Mouse (Mus musculus): ENCODE data around the gene Trhr2. TPM values are rescaled to one million over a fixed set of nuclear protein-coding genes. Genes with fewer than 3 reads are reported as not detected.

Trhr2 gene
- polyA plus RNA-seq, 1 experiment from 2014 or later: not detected

DNA sequence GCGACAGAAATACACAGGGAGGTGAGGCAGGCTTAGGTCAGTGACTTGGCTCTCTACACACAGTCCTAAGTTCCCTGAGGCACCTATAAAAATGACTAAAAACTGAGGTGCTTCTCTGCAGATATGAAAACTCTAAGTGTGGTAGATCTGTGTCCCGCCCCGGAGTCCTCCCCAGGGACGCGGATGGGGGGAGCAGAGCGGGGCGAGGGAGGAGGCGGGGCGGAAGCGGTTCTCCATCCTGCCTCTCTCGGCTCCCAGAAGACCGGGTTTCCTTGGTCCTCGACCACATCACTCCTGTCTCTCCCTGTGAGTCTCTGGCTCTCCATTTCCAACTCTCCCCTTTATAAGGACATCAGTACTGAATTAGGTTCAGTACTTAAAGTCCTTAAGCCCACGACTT lies 16.8 kb downstream of the Trhr2 start:
- ATAC-seq (ENCODE audit: low FRiP score, low TSS enrichment) (peak; percentile 22; the same call in 1 of the 2 replicates), DNase-seq (ENCODE audit: low spot score) (no peak)
- Histone ChIP-seq H3K9me3 (ENCODE audit: control insufficient read depth, low read length) (no peaks in the 10 kb centered on the region), H3K4me1 (replicated peaks; ENCODE audit: control insufficient read depth, insufficient read depth) (peaks cover 2% of the 10 kb centered on the region; the same call in 1 of the 2 replicates), H3K4me2 (replicated peaks; ENCODE audit: low read depth) (peak overlapping the region; percentile 51), H3K9ac (ENCODE audit: low read length) (0 out of 2 replicates have a peak overlapping the region, but pooled peaks have one; percentile 43), H3K36me3 (ENCODE audit: control insufficient read depth, insufficient read depth, low read length) (no peaks in the 10 kb centered on the region), H3K27me3 (ENCODE audit: control insufficient read depth, insufficient read depth, low read length) (no peaks in the 10 kb centered on the region), H3K4me3 (ENCODE audit: low read depth, low read length) (peak overlapping the region; percentile 25), H3K27ac (replicated peaks) (no peak overlapping the region)
- WGBS: 4% methylated on average over 13 of the region's 14 CpGs
- TF ChIP-seq CTCF (IDR thresholded peaks at IDR 0.05; ENCODE audit: low read depth): no peak
- TF ChIP-seq EP300 (optimal IDR thresholded peaks at IDR 0.05): no peak

DNA sequence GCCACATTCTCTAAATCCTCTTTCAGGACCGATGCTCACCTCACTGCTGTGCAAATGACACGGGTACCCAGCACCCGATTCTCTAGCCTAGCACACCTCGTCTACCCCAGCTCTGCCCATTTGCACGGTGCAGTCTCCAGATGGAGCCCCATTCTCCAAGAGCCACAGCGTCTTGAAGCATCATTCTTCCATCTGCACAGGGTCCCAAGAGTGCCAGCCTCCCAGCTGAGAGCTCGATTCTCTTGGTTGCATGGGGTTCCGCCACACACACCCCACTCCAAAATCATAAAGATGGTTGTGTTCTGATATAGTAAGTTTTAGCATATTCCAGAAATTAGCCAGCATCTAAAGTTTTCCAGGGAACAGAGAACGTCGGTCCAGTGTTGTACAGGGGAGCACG lies 17.2 kb downstream of the Trhr2 start:
- ATAC-seq (ENCODE audit: low FRiP score, low TSS enrichment) (no peak), DNase-seq (ENCODE audit: low spot score) (no peak)
- 7% methylated on average over 11 of the region's 11 CpGs for WGBS
- Histone ChIP-seq H3K4me1 (replicated peaks; ENCODE audit: control insufficient read depth, insufficient read depth) (peaks cover 2% of the 10 kb centered on the region; the same call in 1 of the 2 replicates), H3K27me3 (ENCODE audit: control insufficient read depth, insufficient read depth, low read length) (no peaks in the 10 kb centered on the region), H3K9ac (ENCODE audit: low read length) (no peak overlapping the region), H3K4me2 (replicated peaks; ENCODE audit: low read depth) (peak overlapping the region; percentile 51), H3K9me3 (ENCODE audit: control insufficient read depth, low read length) (no peaks in the 10 kb centered on the region), H3K36me3 (ENCODE audit: control insufficient read depth, insufficient read depth, low read length) (no peaks in the 10 kb centered on the region), H3K27ac (replicated peaks) (no peak overlapping the region), H3K4me3 (ENCODE audit: low read depth, low read length) (peak overlapping the region; percentile 25)
- TF ChIP-seq EP300 (optimal IDR thresholded peaks at IDR 0.05): no peak
- TF ChIP-seq CTCF (IDR thresholded peaks at IDR 0.05; ENCODE audit: low read depth): no peak

DNA sequence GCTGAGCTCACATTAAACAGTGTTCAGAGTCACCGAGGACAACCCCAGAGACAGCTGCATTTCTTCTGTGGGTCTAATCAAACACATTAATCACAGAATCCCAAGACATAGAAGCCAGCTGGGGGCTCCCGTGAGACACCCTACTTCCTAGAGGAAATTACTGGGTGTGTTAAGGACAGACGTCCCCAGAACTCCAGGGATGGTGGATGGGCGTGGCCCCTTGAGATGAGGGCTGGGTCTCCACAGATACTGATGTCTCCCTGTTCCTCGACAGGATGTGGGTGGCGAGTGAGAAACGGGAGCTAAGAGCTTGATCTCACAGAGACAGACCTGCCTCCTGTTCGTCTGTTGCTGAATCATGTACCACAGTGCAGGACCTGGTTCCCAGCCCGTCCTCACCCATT lies 17.7 kb downstream of the Trhr2 start:
- Histone ChIP-seq H3K27ac (replicated peaks) (no peak overlapping the region), H3K9me3 (ENCODE audit: control insufficient read depth, low read length) (no peaks in the 10 kb centered on the region), H3K27me3 (ENCODE audit: control insufficient read depth, insufficient read depth, low read length) (no peaks in the 10 kb centered on the region), H3K4me1 (replicated peaks; ENCODE audit: control insufficient read depth, insufficient read depth) (peaks cover 2% of the 10 kb centered on the region; the same call in 1 of the 2 replicates), H3K9ac (ENCODE audit: low read length) (no peak overlapping the region), H3K36me3 (ENCODE audit: control insufficient read depth, insufficient read depth, low read length) (no peaks in the 10 kb centered on the region), H3K4me3 (ENCODE audit: low read depth, low read length) (peak overlapping the region; percentile 6; the same call in 1 of the 2 replicates), H3K4me2 (replicated peaks; ENCODE audit: low read depth) (peak overlapping the region; percentile 51)
- DNase-seq (ENCODE audit: low spot score) (no peak), ATAC-seq (ENCODE audit: low FRiP score, low TSS enrichment) (no peak)
- WGBS: 4% methylated on average over 9 of the region's 9 CpGs
- TF ChIP-seq EP300 (optimal IDR thresholded peaks at IDR 0.05) (no peak), CTCF (IDR thresholded peaks at IDR 0.05; ENCODE audit: low read depth) (0 out of 2 replicates have a peak, but pooled peaks have one; percentile 10)

DNA sequence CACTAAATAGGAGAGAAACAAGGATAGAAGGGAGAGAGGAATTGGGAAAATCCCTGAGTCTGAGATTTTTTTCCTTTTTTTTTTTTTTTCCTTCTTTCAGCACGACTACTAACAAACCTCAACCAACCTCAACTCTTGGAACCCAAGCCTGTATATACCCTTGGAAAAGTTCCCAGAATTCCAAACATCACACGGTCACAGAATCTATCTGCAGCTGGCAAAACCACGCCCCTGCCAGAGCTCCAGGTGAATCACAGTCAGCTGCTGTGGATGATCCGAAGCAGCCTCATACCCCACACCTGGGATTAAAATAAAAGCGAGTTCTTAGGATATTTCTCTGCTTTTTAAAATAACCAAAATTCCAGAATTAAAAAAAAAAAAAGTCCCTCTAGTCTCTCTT lies 18.2 kb downstream of the Trhr2 start:
- no peak for TF ChIP-seq CTCF (IDR thresholded peaks at IDR 0.05; ENCODE audit: low read depth)
- Histone ChIP-seq H3K4me2 (replicated peaks; ENCODE audit: low read depth) (no peak overlapping the region), H3K9me3 (ENCODE audit: control insufficient read depth, low read length) (no peaks in the 10 kb centered on the region), H3K36me3 (ENCODE audit: control insufficient read depth, insufficient read depth, low read length) (no peaks in the 10 kb centered on the region), H3K27me3 (ENCODE audit: control insufficient read depth, insufficient read depth, low read length) (no peaks in the 10 kb centered on the region), H3K4me3 (ENCODE audit: low read depth, low read length) (no peak overlapping the region), H3K27ac (replicated peaks) (no peak overlapping the region), H3K9ac (ENCODE audit: low read length) (no peak overlapping the region), H3K4me1 (replicated peaks; ENCODE audit: control insufficient read depth, insufficient read depth) (peaks cover 2% of the 10 kb centered on the region; the same call in 1 of the 2 replicates)
- no peak for ATAC-seq (ENCODE audit: low FRiP score, low TSS enrichment)
- DNase-seq (ENCODE audit: low spot score): no peak
- WGBS: 18% methylated on average over 5 of the region's 5 CpGs

DNA sequence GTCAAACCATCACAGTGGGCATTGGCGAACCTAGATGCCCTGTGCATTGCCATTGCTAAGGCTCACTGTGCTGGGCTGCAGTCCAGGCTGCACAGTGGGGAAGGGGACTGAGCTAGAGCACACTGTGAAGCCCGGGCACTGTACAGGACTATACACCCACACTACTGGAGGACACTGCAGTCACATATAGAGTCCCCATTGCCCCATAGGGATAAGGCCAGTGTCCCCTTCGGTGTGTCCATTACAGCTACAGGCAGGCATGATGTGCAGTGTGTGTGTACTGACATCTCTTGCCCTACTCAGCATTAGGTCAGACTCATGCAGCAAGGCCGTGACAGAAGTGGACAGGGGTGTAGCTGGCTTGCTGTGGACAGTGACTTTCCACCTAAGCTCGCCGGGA lies 18.8 kb downstream of the Trhr2 start:
- H3K9me3 ChIP-seq (ENCODE audit: control insufficient read depth, low read length): no peaks in the 10 kb centered on the region
- no peaks in the 10 kb centered on the region for H3K36me3 ChIP-seq (ENCODE audit: control insufficient read depth, insufficient read depth, low read length)
- TF ChIP-seq EP300 (optimal IDR thresholded peaks at IDR 0.05) (no peak), CTCF (IDR thresholded peaks at IDR 0.05; ENCODE audit: low read depth) (no peak)
- ATAC-seq (ENCODE audit: low FRiP score, low TSS enrichment) (no peak), DNase-seq (ENCODE audit: low spot score) (no peak)
- peaks cover 2% of the 10 kb centered on the region; the same call in 1 of the 2 replicates for H3K4me1 ChIP-seq (replicated peaks; ENCODE audit: control insufficient read depth, insufficient read depth)
- H3K9ac ChIP-seq (ENCODE audit: low read length): no peak overlapping the region
- 69% methylated on average over 6 of the region's 6 CpGs for WGBS
- no peak overlapping the region for H3K4me2 ChIP-seq (replicated peaks; ENCODE audit: low read depth)
- no peak overlapping the region for H3K27ac ChIP-seq (replicated peaks)
- no peak overlapping the region for H3K4me3 ChIP-seq (ENCODE audit: low read depth, low read length)
- no peaks in the 10 kb centered on the region for H3K27me3 ChIP-seq (ENCODE audit: control insufficient read depth, insufficient read depth, low read length)

DNA sequence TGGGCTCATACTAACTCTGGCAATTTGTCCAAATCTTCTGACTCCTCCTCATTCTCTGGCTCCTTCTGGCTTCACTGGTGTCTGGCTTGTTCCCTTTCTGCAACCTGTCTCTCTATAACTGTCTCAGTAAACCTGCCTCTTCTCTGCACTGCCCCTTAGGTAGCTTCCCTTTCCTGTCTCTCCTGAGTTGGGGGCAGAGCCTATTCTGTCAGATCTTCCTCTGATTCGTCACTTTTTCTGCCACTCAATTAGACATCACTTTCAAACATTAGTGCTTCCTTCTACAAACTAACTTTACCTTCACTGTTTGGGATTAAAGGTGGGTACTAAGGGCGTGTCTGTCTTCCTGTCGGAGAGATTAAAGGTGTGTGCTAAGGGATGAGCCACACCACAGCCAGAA lies 19.8 kb downstream of the Trhr2 start:
- Histone ChIP-seq H3K9ac (ENCODE audit: low read length) (no peak overlapping the region), H3K27ac (replicated peaks) (no peak overlapping the region), H3K27me3 (ENCODE audit: control insufficient read depth, insufficient read depth, low read length) (no peaks in the 10 kb centered on the region), H3K9me3 (ENCODE audit: control insufficient read depth, low read length) (no peaks in the 10 kb centered on the region), H3K4me2 (replicated peaks; ENCODE audit: low read depth) (no peak overlapping the region), H3K4me3 (ENCODE audit: low read depth, low read length) (no peak overlapping the region), H3K36me3 (ENCODE audit: control insufficient read depth, insufficient read depth, low read length) (no peaks in the 10 kb centered on the region), H3K4me1 (replicated peaks; ENCODE audit: control insufficient read depth, insufficient read depth) (peaks cover 2% of the 10 kb centered on the region; the same call in 1 of the 2 replicates)
- ATAC-seq (ENCODE audit: low FRiP score, low TSS enrichment): no peak
- WGBS: 75% methylated on average over 3 of the region's 3 CpGs
- DNase-seq (ENCODE audit: low spot score): no peak
- no peak for TF ChIP-seq EP300 (optimal IDR thresholded peaks at IDR 0.05)
